Mouse (Mus musculus): ENCODE results near the gene Tshz2. TPM values are rescaled to one million over a fixed set of nuclear protein-coding genes. Genes with fewer than 3 reads are reported as not detected.

The Tshz2 gene
- polyA plus RNA-seq, 1 experiment from 2014 or later: not detected

GRCm38 (mm10) chr2:169997276-169998049 is 364.6 kb downstream of the Tshz2 start:
- no peak overlapping the region for H3K27ac ChIP-seq
- no peaks in the 10 kb centered on the region for H3K79me2 ChIP-seq (ENCODE audit: inconsistent target)
- WGBS (ENCODE audit: missing documents): 78% methylated on average over 14 of the region's 16 CpGs
- no peaks in the 10 kb centered on the region for H3K36me3 ChIP-seq (ENCODE audit: inconsistent target)
- no peak overlapping the region for H3K4me3 ChIP-seq (ENCODE audit: inconsistent target)

DNA sequence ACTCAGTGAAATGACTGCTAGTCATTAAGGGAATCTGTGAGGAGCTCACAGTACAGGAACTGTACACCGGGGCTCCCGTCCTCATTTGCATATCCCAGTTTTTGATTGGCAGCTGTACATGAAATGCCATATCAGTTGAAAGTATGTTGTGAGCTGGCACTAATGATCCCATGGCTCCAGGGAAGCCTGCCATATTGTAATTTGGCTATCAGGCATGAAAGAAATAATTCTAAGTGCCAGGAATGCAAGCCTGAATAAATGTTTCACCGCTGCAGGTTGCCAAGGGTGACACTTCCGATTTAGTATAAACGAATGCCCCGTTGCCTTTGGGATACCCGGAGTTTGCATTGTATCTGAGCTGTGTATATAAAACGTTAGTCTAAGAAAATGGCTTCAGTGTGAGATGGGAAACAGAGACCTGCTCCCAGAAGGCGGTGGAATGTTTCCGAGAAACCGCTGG is 366.1 kb downstream of the Tshz2 start:
- WGBS (ENCODE audit: missing documents): 90% methylated on average over 11 of the region's 11 CpGs
- no peaks in the 10 kb centered on the region for H3K36me3 ChIP-seq (ENCODE audit: inconsistent target)
- no peaks in the 10 kb centered on the region for H3K79me2 ChIP-seq (ENCODE audit: inconsistent target)

GRCm38 (mm10) chr2:170002594-170003504 is 370.0 kb downstream of the Tshz2 start:
- H3K27ac ChIP-seq: no peak overlapping the region
- 78% methylated on average over 25 of the region's 25 CpGs for WGBS (ENCODE audit: missing documents)
- H3K79me2 ChIP-seq (ENCODE audit: inconsistent target): no peaks in the 10 kb centered on the region
- H3K4me3 ChIP-seq (ENCODE audit: inconsistent target): no peak overlapping the region
- no peaks in the 10 kb centered on the region for H3K36me3 ChIP-seq (ENCODE audit: inconsistent target)

More for the DNA sequence above, 366.1 kb downstream of the Tshz2 start:
- no peak overlapping the region for H3K4me3 ChIP-seq (ENCODE audit: inconsistent target)
- no peak overlapping the region for H3K27ac ChIP-seq

DNA sequence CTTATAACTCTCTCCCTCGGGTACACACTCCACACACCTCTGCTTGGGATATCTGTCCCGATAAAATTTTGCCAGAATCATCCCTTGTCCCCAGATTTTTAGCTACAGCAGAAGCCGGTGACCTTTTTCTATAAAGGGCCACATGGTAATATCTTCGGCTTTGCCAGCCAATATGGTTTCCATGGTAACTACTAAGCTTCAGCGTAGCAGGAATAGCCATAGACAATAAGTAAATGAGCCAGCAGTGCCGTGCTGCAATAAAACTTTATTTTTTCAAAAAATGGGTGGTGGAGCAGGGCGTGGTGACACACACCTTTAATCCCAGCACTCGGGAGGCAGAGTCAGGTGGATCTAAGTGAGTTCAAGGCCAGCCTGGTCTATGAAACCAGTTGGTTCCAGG is 370.9 kb downstream of the Tshz2 start:
- Histone ChIP-seq H3K36me3 (ENCODE audit: inconsistent target) (no peaks in the 10 kb centered on the region), H3K79me2 (ENCODE audit: inconsistent target) (no peaks in the 10 kb centered on the region), H3K4me3 (ENCODE audit: inconsistent target) (no peak overlapping the region), H3K27ac (no peak overlapping the region)
- WGBS (ENCODE audit: missing documents): 93% methylated on average over 8 of the region's 8 CpGs

DNA sequence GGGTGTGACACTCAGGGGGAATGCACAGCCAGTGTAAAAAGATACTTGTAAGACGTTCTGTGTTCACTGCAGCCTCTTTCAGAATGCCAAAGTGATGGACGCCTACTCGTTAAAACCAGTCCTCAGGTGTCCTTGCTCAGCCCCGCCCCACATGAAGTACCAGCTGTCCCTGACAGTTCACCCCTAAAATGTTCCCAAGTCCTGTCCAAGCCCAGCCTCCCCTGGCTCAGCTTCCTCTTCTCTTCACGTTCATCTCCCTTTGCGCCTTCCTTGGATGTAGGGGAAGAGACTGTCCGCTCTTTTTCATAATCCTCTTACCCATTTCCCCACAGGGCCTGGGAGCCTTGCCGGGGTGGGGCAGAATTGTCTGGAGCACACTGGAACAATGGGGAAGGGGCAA is 374.0 kb downstream of the Tshz2 start:
- H3K4me3 ChIP-seq (ENCODE audit: inconsistent target): no peak overlapping the region
- no peaks in the 10 kb centered on the region for H3K36me3 ChIP-seq (ENCODE audit: inconsistent target)
- 90% methylated on average over 8 of the region's 8 CpGs for WGBS (ENCODE audit: missing documents)
- H3K27ac ChIP-seq: no peak overlapping the region
- H3K79me2 ChIP-seq (ENCODE audit: inconsistent target): no peaks in the 10 kb centered on the region

GRCm38 (mm10) chr2:170007426-170007958 is 374.7 kb downstream of the Tshz2 start:
- no peaks in the 10 kb centered on the region for H3K79me2 ChIP-seq (ENCODE audit: inconsistent target)
- no peaks in the 10 kb centered on the region for H3K36me3 ChIP-seq (ENCODE audit: inconsistent target)
- no peak overlapping the region for H3K27ac ChIP-seq
- WGBS (ENCODE audit: missing documents): 87% methylated on average over 6 of the region's 6 CpGs
- H3K4me3 ChIP-seq (ENCODE audit: inconsistent target): no peak overlapping the region

- 82% methylated on average over 11 of the region's 11 CpGs for WGBS (ENCODE audit: missing documents)
- Histone ChIP-seq H3K79me2 (ENCODE audit: inconsistent target) (no peaks in the 10 kb centered on the region), H3K4me3 (ENCODE audit: inconsistent target) (no peak overlapping the region), H3K27ac (no peak overlapping the region), H3K36me3 (ENCODE audit: inconsistent target) (no peaks in the 10 kb centered on the region)
These were observed 376.9 kb downstream of the Tshz2 start for GRCm38 (mm10) chr2:170009729-170010128.

- no peaks in the 10 kb centered on the region for H3K36me3 ChIP-seq (ENCODE audit: inconsistent target)
- H3K27ac ChIP-seq: no peak overlapping the region
- H3K79me2 ChIP-seq (ENCODE audit: inconsistent target): no peaks in the 10 kb centered on the region
- H3K4me3 ChIP-seq (ENCODE audit: inconsistent target): no peak overlapping the region
- WGBS (ENCODE audit: missing documents): 87% methylated on average over 8 of the region's 8 CpGs
These were observed 379.0 kb downstream of the Tshz2 start for GRCm38 (mm10) chr2:170011858-170012257.

DNA sequence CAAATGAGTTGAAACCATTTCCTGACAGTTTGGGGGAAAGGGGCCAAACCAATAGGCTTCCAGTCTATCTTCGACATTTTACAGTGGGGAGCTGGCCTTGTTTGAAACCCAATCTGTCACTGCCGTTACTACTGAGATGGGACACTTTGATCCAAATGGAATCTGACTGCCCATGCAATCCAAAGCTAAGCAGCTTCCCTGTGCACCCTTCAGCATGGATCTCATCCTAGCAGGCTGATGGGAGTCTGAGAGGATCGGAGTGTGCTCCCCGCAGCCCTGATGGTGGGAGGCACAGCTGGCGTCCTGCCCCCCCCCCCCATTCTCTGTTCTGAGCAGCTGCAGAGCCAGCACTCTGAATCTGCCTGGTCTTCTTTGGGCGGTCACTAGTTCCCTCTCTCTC is 384.5 kb downstream of the Tshz2 start:
- no peaks in the 10 kb centered on the region for H3K79me2 ChIP-seq (ENCODE audit: inconsistent target)
- no peak overlapping the region for H3K4me3 ChIP-seq (ENCODE audit: inconsistent target)
- H3K36me3 ChIP-seq (ENCODE audit: inconsistent target): no peaks in the 10 kb centered on the region
- 88% methylated on average over 6 of the region's 6 CpGs for WGBS (ENCODE audit: missing documents)
- H3K27ac ChIP-seq: no peak overlapping the region

DNA sequence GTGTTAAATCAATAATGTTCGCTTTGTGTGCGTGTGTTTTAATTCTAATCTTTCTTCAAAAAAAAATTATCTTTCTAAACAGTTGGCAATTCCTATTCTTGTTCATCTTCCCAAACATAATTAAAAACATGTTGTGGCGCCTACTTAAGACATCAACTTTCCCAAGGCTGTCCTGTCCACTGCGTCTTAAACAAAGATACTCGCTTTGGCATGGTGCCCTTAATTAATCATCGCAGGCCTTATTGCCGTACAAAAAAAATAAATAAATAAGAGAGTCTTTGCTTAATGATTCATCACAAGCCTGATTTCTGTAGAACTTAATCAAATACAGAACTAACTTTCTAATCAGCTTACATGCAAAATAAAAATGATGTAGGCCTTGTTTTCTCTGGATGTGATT is 385.1 kb downstream of the Tshz2 start:
- H3K79me2 ChIP-seq (ENCODE audit: inconsistent target): no peaks in the 10 kb centered on the region
- no peak overlapping the region for H3K4me3 ChIP-seq (ENCODE audit: inconsistent target)
- H3K27ac ChIP-seq: no peak overlapping the region
- H3K36me3 ChIP-seq (ENCODE audit: inconsistent target): no peaks in the 10 kb centered on the region
- WGBS (ENCODE audit: missing documents): 96% methylated on average over 7 of the region's 7 CpGs

DNA sequence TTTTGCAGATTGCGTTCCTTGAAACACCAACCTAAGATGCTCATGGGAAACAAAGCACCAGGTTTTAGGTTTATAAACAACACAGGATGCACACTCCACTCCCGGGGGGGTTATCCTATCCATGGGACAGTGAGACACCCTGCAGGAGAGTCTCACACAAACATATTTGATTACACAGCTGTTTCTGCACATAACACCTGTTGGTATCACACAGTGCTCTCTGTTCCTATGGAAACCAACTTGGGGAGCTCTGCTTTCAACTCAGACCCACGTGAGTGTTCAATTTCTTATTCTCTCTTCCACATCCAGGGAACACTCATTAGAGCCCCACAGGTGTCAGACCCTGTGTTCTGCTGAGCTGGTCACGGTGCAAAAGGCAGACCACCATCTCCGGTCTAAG is 390.1 kb downstream of the Tshz2 start:
- no peaks in the 10 kb centered on the region for H3K79me2 ChIP-seq (ENCODE audit: inconsistent target)
- no peak overlapping the region for H3K4me3 ChIP-seq (ENCODE audit: inconsistent target)
- H3K27ac ChIP-seq: no peak overlapping the region
- 93% methylated on average over 5 of the region's 5 CpGs for WGBS (ENCODE audit: missing documents)
- no peaks in the 10 kb centered on the region for H3K36me3 ChIP-seq (ENCODE audit: inconsistent target)

DNA sequence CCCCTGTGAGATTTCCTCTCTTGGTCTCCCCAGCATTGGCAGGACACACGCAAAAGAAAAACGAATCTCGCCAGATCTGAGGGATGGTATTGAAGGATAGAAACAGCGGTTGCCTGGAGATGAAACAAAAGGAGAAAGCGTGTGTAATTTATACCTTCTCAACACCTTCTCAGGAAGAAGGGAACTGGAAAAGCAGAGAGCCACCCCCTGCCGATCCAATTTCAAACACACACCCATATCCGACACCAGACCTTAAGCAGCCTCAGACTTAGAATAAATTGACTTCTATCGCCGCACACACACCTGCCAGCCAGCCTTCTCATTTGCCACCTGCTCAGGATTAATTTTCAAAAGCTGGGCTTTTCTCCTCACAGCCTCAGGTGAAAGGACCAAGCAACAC is 390.9 kb downstream of the Tshz2 start:
- WGBS (ENCODE audit: missing documents): 94% methylated on average over 9 of the region's 9 CpGs
- Histone ChIP-seq H3K36me3 (ENCODE audit: inconsistent target) (no peaks in the 10 kb centered on the region), H3K4me3 (ENCODE audit: inconsistent target) (no peak overlapping the region), H3K27ac (no peak overlapping the region), H3K79me2 (ENCODE audit: inconsistent target) (no peaks in the 10 kb centered on the region)

GRCm38 (mm10) chr2:170024939-170025338 is 392.1 kb downstream of the Tshz2 start:
- H3K27ac ChIP-seq: no peak overlapping the region
- H3K36me3 ChIP-seq (ENCODE audit: inconsistent target): no peaks in the 10 kb centered on the region
- no peaks in the 10 kb centered on the region for H3K79me2 ChIP-seq (ENCODE audit: inconsistent target)
- H3K4me3 ChIP-seq (ENCODE audit: inconsistent target): no peak overlapping the region
- WGBS (ENCODE audit: missing documents): 67% methylated on average over 8 of the region's 8 CpGs

GRCm38 (mm10) chr2:170025896-170026295 is 393.1 kb downstream of the Tshz2 start:
- Histone ChIP-seq H3K79me2 (ENCODE audit: inconsistent target) (no peaks in the 10 kb centered on the region), H3K36me3 (ENCODE audit: inconsistent target) (no peaks in the 10 kb centered on the region), H3K27ac (no peak overlapping the region), H3K4me3 (ENCODE audit: inconsistent target) (no peak overlapping the region)
- 99% methylated on average over 6 of the region's 6 CpGs for WGBS (ENCODE audit: missing documents)

- Histone ChIP-seq H3K4me3 (ENCODE audit: inconsistent target) (no peak overlapping the region), H3K36me3 (ENCODE audit: inconsistent target) (no peaks in the 10 kb centered on the region), H3K27ac (no peak overlapping the region), H3K79me2 (ENCODE audit: inconsistent target) (no peaks in the 10 kb centered on the region)
- 91% methylated on average over 7 of the region's 7 CpGs for WGBS (ENCODE audit: missing documents)
These were observed 395.0 kb downstream of the Tshz2 start for GRCm38 (mm10) chr2:170027837-170028236.
